Mouse (Mus musculus) heart, embryonic 11.5 days (tissue): ENCODE measurements at regions not wholly inside any gene's neighbourhood (a gene's known extent, or its start where the extent isn't known, plus 50 kb on each side); places are given as distances from the start of the nearest gene placed in this dataset.

ENCODE experiments used
- ATAC-seq: fragments of 200-750 bp; cut with Nextera tagmentation; replicated peaks from 2 replicates; pipeline ENCODE4 v1.8.0; 2017; ENCODE audit warnings: moderate library complexity; ENCODE audit not compliant: insufficient number of reproducible peaks, low FRiP score, low TSS enrichment
- H3K27ac ChIP-seq: fragments of 300-500 bp; sonication (generic); 2 replicates; pipeline ENCODE4 v1.5.1; 2014; ENCODE audit warnings: mild to moderate bottlenecking, low read depth, low read length
- H3K27me3 ChIP-seq: fragments of 300-500 bp; sonication (generic); 2 replicates; pipeline ENCODE4 v1.6.1; 2014; ENCODE audit warnings: mild to moderate bottlenecking, low read length, mixed read lengths; ENCODE audit not compliant: control insufficient read depth, insufficient read depth
- H3K36me3 ChIP-seq: fragments of 300-500 bp; sonication (generic); 2 replicates; pipeline ENCODE4 v1.6.1; 2014; ENCODE audit warnings: mild to moderate bottlenecking, low read length, moderate library complexity, mixed read lengths; ENCODE audit not compliant: control insufficient read depth, insufficient read depth
- H3K4me1 ChIP-seq: fragments of 300-500 bp; sonication (generic); 2 replicates; pipeline ENCODE4 v1.6.1; 2014; ENCODE audit warnings: low read length; ENCODE audit not compliant: control insufficient read depth, insufficient read depth
- H3K4me2 ChIP-seq: fragments of 300-500 bp; sonication (generic); 2 replicates; pipeline ENCODE4 v1.6.1; 2014; ENCODE audit warnings: mild to moderate bottlenecking, moderate library complexity
- H3K4me3 ChIP-seq: fragments of 300-500 bp; sonication (generic); 2 replicates; pipeline ENCODE4 v1.5.1; 2014; ENCODE audit warnings: low read depth, low read length
- H3K9ac ChIP-seq: fragments of 300-500 bp; sonication (generic); 2 replicates; pipeline ENCODE4 v1.6.1; 2014; ENCODE audit warnings: mild to moderate bottlenecking, low read depth, low read length, moderate library complexity
- H3K9me3 ChIP-seq: fragments of 300-500 bp; sonication (generic); replicated peaks from 2 replicates; pipeline ENCODE4 v1.6.1; 2016; ENCODE audit warnings: low read length; ENCODE audit not compliant: control insufficient read depth
- WGBS: fragments of 180-500 bp; shearing (Covaris S2); extraction: QIAGEN DNeasy Blood & Tissue Kit; methylation state at CpG from one replicate; pipeline ENCODE4 v1.1.7; 2014; ENCODE audit not compliant: insufficient replicate concordance; 5-methylcytosine and 5-hydroxymethylcytosine counted together

DNA sequence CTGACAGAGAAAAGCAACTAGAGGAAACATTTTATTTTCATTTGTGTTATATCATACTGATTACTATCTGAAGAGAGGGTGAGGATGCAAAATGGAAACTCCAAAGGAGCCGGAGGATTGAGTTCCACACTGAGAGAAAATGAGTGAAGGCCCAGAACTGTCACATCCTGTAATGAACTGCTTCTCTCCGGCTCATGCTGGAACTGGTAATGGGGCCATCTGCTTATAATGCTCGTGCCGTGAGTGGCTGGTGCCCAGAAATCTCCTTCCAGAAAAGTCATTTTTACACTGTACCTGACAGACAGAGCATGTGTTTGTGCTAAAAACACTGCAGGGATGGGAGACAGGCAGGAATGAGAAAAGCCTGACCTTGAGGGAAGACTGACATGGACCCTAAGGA, 483.5 kb upstream of the Pkdcc start:
- Histone ChIP-seq H3K4me3 (no peak overlapping the region), H3K9ac (no peak overlapping the region), H3K9me3 (no peaks in the 10 kb centered on the region), H3K27ac (no peak overlapping the region), H3K27me3 (no peaks in the 10 kb centered on the region), H3K4me1 (no peaks in the 10 kb centered on the region), H3K4me2 (no peak overlapping the region), H3K36me3 (no peaks in the 10 kb centered on the region)
- ATAC-seq = no peak
- 86% methylated on average over 4 of the region's 4 CpGs for WGBS

DNA sequence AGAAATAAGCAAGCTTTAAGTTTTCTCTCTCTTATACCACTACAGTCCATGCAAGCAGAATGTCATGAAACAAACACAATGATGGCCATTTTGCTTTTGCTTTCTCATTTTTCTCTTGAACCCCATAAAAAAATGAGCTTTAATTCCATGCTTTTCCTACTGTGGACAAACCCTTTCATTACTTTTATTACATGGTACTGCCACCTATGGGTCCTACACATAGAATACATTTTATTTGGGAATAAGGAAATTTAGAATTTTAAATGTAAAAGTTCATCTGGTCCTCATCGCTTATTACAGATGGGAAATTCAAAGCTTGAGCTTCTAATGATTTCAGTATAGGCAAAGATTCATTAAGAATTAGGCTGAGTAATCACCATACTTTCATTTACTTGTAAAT, 472.6 kb upstream of the Pkdcc start:
- Histone ChIP-seq H3K4me3 (no peak overlapping the region), H3K9ac (no peak overlapping the region), H3K36me3 (no peaks in the 10 kb centered on the region), H3K27ac (no peak overlapping the region), H3K27me3 (no peaks in the 10 kb centered on the region), H3K9me3 (no peaks in the 10 kb centered on the region), H3K4me1 (no peaks in the 10 kb centered on the region), H3K4me2 (no peak overlapping the region)
- ATAC-seq = no peak
- WGBS = 88% methylated on average over 1 of the region's 1 CpGs

DNA sequence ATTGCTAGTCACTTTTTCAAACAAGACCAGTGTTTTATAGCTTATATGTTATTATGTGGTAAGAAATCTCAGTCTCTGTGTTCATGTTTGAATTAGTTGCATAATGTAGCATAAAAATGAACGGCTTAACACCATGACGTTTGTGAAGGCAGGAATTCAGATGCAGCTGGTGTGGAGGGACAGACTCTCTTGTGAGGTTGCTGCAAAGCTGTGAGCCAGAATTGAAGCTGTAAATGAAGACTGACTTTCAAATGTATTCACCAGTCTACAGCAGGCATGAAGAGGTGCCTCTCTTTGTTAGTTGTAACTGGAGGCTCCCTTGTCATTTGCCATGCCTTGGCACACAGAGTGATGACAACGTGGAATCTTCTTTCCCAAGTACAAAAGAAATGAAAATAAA, 457.7 kb upstream of the Pkdcc start:
- Histone ChIP-seq H3K27me3 (no peaks in the 10 kb centered on the region), H3K9ac (no peak overlapping the region), H3K36me3 (no peaks in the 10 kb centered on the region), H3K9me3 (no peaks in the 10 kb centered on the region), H3K4me2 (no peak overlapping the region), H3K27ac (no peak overlapping the region), H3K4me3 (no peak overlapping the region), H3K4me1 (no peaks in the 10 kb centered on the region)
- 84% methylated on average over 3 of the region's 3 CpGs for WGBS
- ATAC-seq = no peak

DNA sequence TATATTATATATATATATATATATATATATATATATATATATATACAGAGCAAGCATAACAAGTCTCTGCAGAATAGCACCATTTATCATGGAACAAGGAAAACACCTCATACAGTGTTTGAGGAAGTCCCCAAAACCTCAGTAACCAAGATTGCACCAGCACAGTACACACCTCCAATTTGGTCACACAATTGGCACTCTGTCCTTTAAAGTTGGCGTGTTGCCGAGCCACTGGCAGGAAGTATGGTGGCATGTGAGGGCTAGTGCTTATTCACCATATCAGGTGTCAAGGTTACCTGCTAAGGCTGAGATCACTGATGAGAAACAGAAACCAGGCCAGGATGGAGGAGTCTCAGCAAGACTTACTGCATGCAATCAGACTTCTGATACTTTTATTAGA, 436.0 kb upstream of the Pkdcc start:
- Histone ChIP-seq H3K27ac (no peak overlapping the region), H3K9ac (no peak overlapping the region), H3K36me3 (no peaks in the 10 kb centered on the region), H3K4me1 (no peaks in the 10 kb centered on the region), H3K4me3 (no peak overlapping the region), H3K27me3 (no peaks in the 10 kb centered on the region), H3K9me3 (no peaks in the 10 kb centered on the region), H3K4me2 (no peak overlapping the region)
- no peak for ATAC-seq
- 60% methylated on average over 2 of the region's 2 CpGs for WGBS

DNA sequence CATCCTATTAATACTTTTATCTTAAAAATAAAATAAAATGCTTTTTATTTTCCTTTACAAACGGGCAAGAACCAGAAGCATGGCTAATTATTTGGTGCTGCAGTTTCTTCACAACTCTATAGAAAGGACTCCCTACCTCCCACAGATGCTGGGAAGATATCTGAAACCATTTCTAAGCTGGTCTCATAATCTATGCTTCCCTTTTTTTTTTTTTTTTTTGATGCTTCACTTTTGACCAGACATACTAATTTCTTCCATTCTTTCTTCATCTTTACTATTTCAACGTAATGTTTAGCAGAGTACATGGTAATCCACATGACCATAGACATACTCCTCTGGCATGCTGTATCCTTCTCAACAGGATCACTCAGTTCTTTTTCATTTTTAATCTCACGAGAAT, 393.0 kb upstream of the Pkdcc start:
- no peaks in the 10 kb centered on the region for H3K27me3 ChIP-seq
- no peak overlapping the region for H3K27ac ChIP-seq
- ATAC-seq = no peak
- 65% methylated on average over 3 of the region's 3 CpGs for WGBS
- H3K9me3 ChIP-seq = no peaks in the 10 kb centered on the region
- H3K4me1 ChIP-seq = no peaks in the 10 kb centered on the region
- no peak overlapping the region for H3K9ac ChIP-seq
- H3K4me2 ChIP-seq = no peak overlapping the region
- no peaks in the 10 kb centered on the region for H3K36me3 ChIP-seq
- no peak overlapping the region for H3K4me3 ChIP-seq

DNA sequence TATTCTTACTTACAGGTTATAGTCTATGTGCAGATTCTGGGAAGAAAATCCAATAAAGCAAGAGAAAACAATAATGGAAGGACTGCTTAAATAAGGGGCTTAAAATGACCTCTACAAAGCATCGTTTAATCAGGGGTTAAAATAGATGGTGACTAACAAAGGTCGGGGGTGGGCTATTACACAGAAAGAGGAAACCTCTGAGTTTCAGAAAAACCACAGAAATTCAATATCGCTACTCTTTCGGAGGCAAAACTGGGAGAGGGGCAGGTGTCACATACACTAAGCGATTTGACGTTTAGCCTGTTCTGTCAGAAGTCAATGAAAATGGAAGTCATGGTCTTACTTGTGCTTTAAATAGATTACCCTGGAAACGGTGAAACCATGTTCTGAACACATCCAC, 391.0 kb upstream of the Pkdcc start:
- no peak for ATAC-seq
- no peaks in the 10 kb centered on the region for H3K9me3 ChIP-seq
- H3K36me3 ChIP-seq = no peaks in the 10 kb centered on the region
- H3K4me2 ChIP-seq = no peak overlapping the region
- no peak overlapping the region for H3K27ac ChIP-seq
- WGBS = 72% methylated on average over 7 of the region's 7 CpGs
- H3K4me3 ChIP-seq = no peak overlapping the region
- no peak overlapping the region for H3K9ac ChIP-seq
- no peaks in the 10 kb centered on the region for H3K27me3 ChIP-seq
- no peaks in the 10 kb centered on the region for H3K4me1 ChIP-seq

DNA sequence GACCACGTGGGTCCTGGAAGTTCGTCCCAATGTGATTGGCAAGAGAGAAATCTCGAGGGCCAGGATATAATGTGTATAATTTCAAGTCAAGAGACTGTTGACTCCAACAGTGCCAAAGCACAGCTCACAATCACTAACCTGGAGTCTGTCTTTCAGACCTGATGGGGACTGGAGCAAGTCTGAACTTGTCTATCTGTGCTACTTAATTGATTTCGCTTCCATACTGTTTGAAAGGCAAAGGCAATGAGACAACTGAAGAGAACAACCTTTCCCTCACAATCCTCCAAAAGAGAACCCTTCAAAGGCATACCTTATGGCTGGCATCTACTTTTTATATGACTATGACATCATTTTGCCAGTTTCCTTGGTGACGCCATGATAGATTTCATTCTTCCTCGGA, 390.5 kb upstream of the Pkdcc start:
- H3K27ac ChIP-seq = no peak overlapping the region
- H3K9me3 ChIP-seq = no peaks in the 10 kb centered on the region
- no peak overlapping the region for H3K9ac ChIP-seq
- no peak overlapping the region for H3K4me3 ChIP-seq
- H3K4me1 ChIP-seq = no peaks in the 10 kb centered on the region
- WGBS = 80% methylated on average over 6 of the region's 6 CpGs
- no peak for ATAC-seq
- no peak overlapping the region for H3K4me2 ChIP-seq
- no peaks in the 10 kb centered on the region for H3K27me3 ChIP-seq
- H3K36me3 ChIP-seq = no peaks in the 10 kb centered on the region

DNA sequence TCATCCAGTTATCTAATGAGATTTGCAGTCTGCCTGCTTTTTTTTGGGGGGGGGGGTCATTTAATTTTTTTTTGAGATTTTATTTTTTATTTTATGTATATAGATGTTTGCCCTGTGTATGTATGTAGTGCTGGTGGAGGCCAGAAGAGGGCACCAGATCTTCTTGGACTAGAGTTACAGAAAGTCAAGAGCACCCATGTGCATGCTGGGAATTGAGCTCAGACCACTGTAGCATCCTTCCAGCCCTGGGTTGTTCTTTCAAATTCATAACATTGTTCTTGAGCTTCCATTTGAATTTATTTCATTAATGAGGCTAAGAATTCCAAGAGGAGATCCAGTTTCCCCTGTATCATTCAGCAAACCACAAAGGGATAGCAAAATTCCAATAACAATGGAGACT, 387.9 kb upstream of the Pkdcc start:
- Histone ChIP-seq H3K36me3 (no peaks in the 10 kb centered on the region), H3K4me1 (no peaks in the 10 kb centered on the region), H3K9me3 (no peaks in the 10 kb centered on the region), H3K27ac (no peak overlapping the region), H3K27me3 (no peaks in the 10 kb centered on the region), H3K4me3 (no peak overlapping the region), H3K9ac (no peak overlapping the region), H3K4me2 (no peak overlapping the region)
- ATAC-seq = no peak

DNA sequence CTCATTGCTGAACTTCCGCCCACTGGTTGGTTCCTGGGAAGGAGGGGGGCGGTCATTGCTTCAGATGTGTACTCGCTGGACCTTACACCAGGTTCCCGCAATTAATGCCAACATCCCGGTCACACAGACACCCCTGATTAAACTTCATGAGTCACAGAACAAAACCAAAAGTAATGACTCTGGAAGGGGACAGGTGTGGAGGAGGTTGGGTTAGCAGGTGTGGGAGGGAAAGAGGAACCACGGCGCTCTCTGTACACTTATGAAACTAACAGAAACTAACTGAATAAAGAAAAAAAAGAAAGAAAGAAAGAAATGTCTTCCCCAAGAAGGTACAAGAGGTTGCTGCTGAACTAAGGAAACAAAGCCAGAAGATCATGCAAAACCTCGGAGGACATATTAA, 387.3 kb upstream of the Pkdcc start:
- Histone ChIP-seq H3K27ac (no peak overlapping the region), H3K4me3 (no peak overlapping the region), H3K9ac (no peak overlapping the region), H3K4me2 (no peak overlapping the region), H3K4me1 (no peaks in the 10 kb centered on the region), H3K27me3 (no peaks in the 10 kb centered on the region), H3K9me3 (no peaks in the 10 kb centered on the region), H3K36me3 (no peaks in the 10 kb centered on the region)
- no peak for ATAC-seq
- WGBS = 90% methylated on average over 8 of the region's 8 CpGs
